Mouse (Mus musculus): ENCODE measurements around the gene Nudt1. TPM values are rescaled to one million over a fixed set of nuclear protein-coding genes. Genes with fewer than 3 reads are reported as not detected.

Gene Nudt1
- 19.2 and 26.5 TPM in 2 replicates for polyA plus RNA-seq (2014; fragmentation: Nextera tagmentation; extraction: Ambion mirVana)

GRCm38 (mm10) chr5:140321042-140321755 is at the start of gene Nudt1, which contains the start of gene Mad1l1:
Gene Nudt1, plus strand, starts transcription at chr5:140321656.
Gene Mad1l1, minus strand, starts transcription at chr5:140321552.
- Histone ChIP-seq H3K4me2 (replicated peaks) (peak within 1 kb of the TSS; percentile 87), H3K27ac (peak within 1 kb of the TSS; percentile 74), H3K9me3 (ENCODE audit: control insufficient read depth, low read length) (no peaks in the 10 kb centered on the region), H3K4me3 (replicated peaks; ENCODE audit: low read length) (peak within 1 kb of the TSS; percentile 89), H3K9ac (peak within 1 kb of the TSS; percentile 98), H3K36me3 (replicated peaks; ENCODE audit: control insufficient read depth, insufficient read depth) (0 out of 2 replicates have a peak, but pooled peaks cover 6% of the 10 kb centered on the region), H3K4me1 (replicated peaks; ENCODE audit: control insufficient read depth, insufficient read depth, low read length) (peaks cover 9% of the 10 kb centered on the region), H3K27me3 (ENCODE audit: control insufficient read depth, insufficient read depth, low read length) (no peaks in the 10 kb centered on the region)
- DNase-seq (ENCODE audit: low spot score): peak; percentile 97
- WGBS: under 1% methylated on average over 57 of the region's 60 CpGs
- ATAC-seq (ENCODE audit: low FRiP score): peak; percentile 91

DNA sequence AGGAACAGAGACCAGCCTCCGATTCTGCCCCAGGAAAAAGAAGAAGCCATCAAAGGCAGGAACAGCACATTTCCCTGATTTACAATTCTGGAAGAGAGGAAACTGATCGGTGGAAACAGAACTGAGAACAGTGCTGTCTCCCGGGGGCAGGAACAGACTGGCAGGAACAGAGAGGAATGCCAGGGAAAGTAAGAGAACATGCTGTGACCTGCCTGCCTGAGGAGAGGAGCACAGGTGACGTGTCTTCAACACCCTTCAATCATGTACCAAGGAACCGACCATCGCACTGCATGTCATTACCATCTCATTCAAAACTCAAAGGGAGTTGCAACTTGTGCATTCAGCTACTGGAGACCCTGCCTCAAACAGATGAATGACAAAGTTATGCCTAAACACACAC is 44.7 kb upstream of the Nudt1 start:
- Histone ChIP-seq H3K9ac (no peak overlapping the region), H3K4me3 (replicated peaks; ENCODE audit: low read length) (no peak overlapping the region), H3K4me2 (replicated peaks) (no peak overlapping the region), H3K9me3 (ENCODE audit: control insufficient read depth, low read length) (no peaks in the 10 kb centered on the region), H3K4me1 (replicated peaks; ENCODE audit: control insufficient read depth, insufficient read depth, low read length) (peaks cover 6% of the 10 kb centered on the region; the same call in 1 of the 2 replicates), H3K27me3 (ENCODE audit: control insufficient read depth, insufficient read depth, low read length) (no peaks in the 10 kb centered on the region), H3K27ac (no peak overlapping the region), H3K36me3 (replicated peaks; ENCODE audit: control insufficient read depth, insufficient read depth) (peaks cover 8% of the 10 kb centered on the region; the same call in 1 of the 2 replicates)
- ATAC-seq (ENCODE audit: low FRiP score) (no peak), DNase-seq (ENCODE audit: low spot score) (no peak)
- WGBS: 79% methylated on average over 6 of the region's 6 CpGs

DNA sequence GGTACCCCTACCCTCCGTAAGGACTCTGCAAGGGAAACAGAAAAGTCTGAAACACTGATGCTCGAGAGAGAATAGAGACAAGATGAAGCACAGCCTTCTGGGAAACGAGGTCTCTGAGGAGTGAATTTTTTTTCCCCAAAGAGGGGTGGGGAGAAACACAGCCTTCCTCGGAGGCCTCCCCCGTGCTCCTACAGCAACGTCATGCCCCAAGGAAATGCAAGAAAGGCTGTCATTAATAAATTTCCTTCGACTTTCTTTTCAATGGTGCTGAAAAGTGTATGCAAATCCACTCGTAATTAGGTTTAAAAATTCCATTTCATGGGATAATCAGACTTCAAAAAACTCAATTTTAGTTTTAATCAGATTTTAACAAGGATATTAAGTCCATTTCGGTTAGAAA is 41.3 kb upstream of the Nudt1 start:
- Histone ChIP-seq H3K36me3 (replicated peaks; ENCODE audit: control insufficient read depth, insufficient read depth) (peaks cover 15% of the 10 kb centered on the region; the same call in 1 of the 2 replicates), H3K4me2 (replicated peaks) (no peak overlapping the region), H3K4me1 (replicated peaks; ENCODE audit: control insufficient read depth, insufficient read depth, low read length) (peaks cover 11% of the 10 kb centered on the region; the same call in 1 of the 2 replicates), H3K9ac (no peak overlapping the region), H3K27ac (peak overlapping the region; percentile 32; the same call in 1 of the 2 replicates), H3K9me3 (ENCODE audit: control insufficient read depth, low read length) (no peaks in the 10 kb centered on the region), H3K4me3 (replicated peaks; ENCODE audit: low read length) (no peak overlapping the region), H3K27me3 (ENCODE audit: control insufficient read depth, insufficient read depth, low read length) (no peaks in the 10 kb centered on the region)
- DNase-seq (ENCODE audit: low spot score): no peak
- no peak for ATAC-seq (ENCODE audit: low FRiP score)
- WGBS: 54% methylated on average over 9 of the region's 9 CpGs

GRCm38 (mm10) chr5:140282376-140282775 is 39.1 kb upstream of the Nudt1 start:
- no peaks in the 10 kb centered on the region for H3K9me3 ChIP-seq (ENCODE audit: control insufficient read depth, low read length)
- no peak overlapping the region for H3K4me3 ChIP-seq (replicated peaks; ENCODE audit: low read length)
- H3K4me1 ChIP-seq (replicated peaks; ENCODE audit: control insufficient read depth, insufficient read depth, low read length): peaks cover 11% of the 10 kb centered on the region; the same call in 1 of the 2 replicates
- H3K9ac ChIP-seq: no peak overlapping the region
- peaks cover 15% of the 10 kb centered on the region; the same call in 1 of the 2 replicates for H3K36me3 ChIP-seq (replicated peaks; ENCODE audit: control insufficient read depth, insufficient read depth)
- DNase-seq (ENCODE audit: low spot score) (peak; percentile 33), ATAC-seq (ENCODE audit: low FRiP score) (no peak)
- no peaks in the 10 kb centered on the region for H3K27me3 ChIP-seq (ENCODE audit: control insufficient read depth, insufficient read depth, low read length)
- peak overlapping the region; percentile 14; the same call in 1 of the 2 replicates for H3K27ac ChIP-seq
- H3K4me2 ChIP-seq (replicated peaks): no peak overlapping the region
- WGBS: 66% methylated on average over 8 of the region's 8 CpGs

GRCm38 (mm10) chr5:140282900-140283299 is 38.6 kb upstream of the Nudt1 start:
- Histone ChIP-seq H3K9me3 (ENCODE audit: control insufficient read depth, low read length) (no peaks in the 10 kb centered on the region), H3K9ac (no peak overlapping the region), H3K27me3 (ENCODE audit: control insufficient read depth, insufficient read depth, low read length) (no peaks in the 10 kb centered on the region), H3K4me1 (replicated peaks; ENCODE audit: control insufficient read depth, insufficient read depth, low read length) (peaks cover 11% of the 10 kb centered on the region; the same call in 1 of the 2 replicates), H3K36me3 (replicated peaks; ENCODE audit: control insufficient read depth, insufficient read depth) (peaks cover 15% of the 10 kb centered on the region; the same call in 1 of the 2 replicates), H3K4me2 (replicated peaks) (no peak overlapping the region), H3K27ac (no peak overlapping the region), H3K4me3 (replicated peaks; ENCODE audit: low read length) (no peak overlapping the region)
- WGBS: 97% methylated on average over 3 of the region's 3 CpGs
- ATAC-seq (ENCODE audit: low FRiP score) (no peak), DNase-seq (ENCODE audit: low spot score) (no peak)

DNA sequence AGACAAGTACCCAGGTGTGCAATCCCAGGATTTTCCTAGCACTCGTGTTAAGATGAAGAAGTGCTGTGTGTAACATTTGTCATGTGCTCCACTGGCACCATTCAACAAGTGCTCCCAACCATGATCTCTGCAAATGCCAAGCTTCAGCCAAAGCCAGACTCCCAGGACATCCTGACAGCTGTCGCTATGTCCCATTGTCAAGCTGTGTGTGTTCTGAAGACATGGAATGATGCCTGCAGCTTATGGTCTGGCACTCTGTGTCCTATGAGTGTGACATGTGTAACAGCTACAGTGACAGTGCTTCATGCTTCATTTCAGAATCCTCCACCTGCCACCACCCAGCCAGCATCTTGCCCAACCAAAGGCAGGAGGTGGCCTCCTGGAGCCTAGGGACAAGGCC is 37.4 kb upstream of the Nudt1 start:
- Histone ChIP-seq H3K4me1 (replicated peaks; ENCODE audit: control insufficient read depth, insufficient read depth, low read length) (peaks cover 11% of the 10 kb centered on the region; the same call in 1 of the 2 replicates), H3K9me3 (ENCODE audit: control insufficient read depth, low read length) (no peaks in the 10 kb centered on the region), H3K27me3 (ENCODE audit: control insufficient read depth, insufficient read depth, low read length) (no peaks in the 10 kb centered on the region), H3K9ac (no peak overlapping the region), H3K27ac (no peak overlapping the region), H3K4me2 (replicated peaks) (no peak overlapping the region), H3K4me3 (replicated peaks; ENCODE audit: low read length) (no peak overlapping the region), H3K36me3 (replicated peaks; ENCODE audit: control insufficient read depth, insufficient read depth) (peaks cover 12% of the 10 kb centered on the region; the same call in 1 of the 2 replicates)
- DNase-seq (ENCODE audit: low spot score) (no peak), ATAC-seq (ENCODE audit: low FRiP score) (no peak)
- 93% methylated on average over 2 of the region's 2 CpGs for WGBS

- ATAC-seq (ENCODE audit: low FRiP score) (no peak), DNase-seq (ENCODE audit: low spot score) (no peak)
- Histone ChIP-seq H3K4me3 (replicated peaks; ENCODE audit: low read length) (no peak overlapping the region), H3K27me3 (ENCODE audit: control insufficient read depth, insufficient read depth, low read length) (no peaks in the 10 kb centered on the region), H3K27ac (no peak overlapping the region), H3K9me3 (ENCODE audit: control insufficient read depth, low read length) (no peaks in the 10 kb centered on the region), H3K9ac (no peak overlapping the region), H3K36me3 (replicated peaks; ENCODE audit: control insufficient read depth, insufficient read depth) (peaks cover 15% of the 10 kb centered on the region; the same call in 1 of the 2 replicates), H3K4me2 (replicated peaks) (no peak overlapping the region), H3K4me1 (replicated peaks; ENCODE audit: control insufficient read depth, insufficient read depth, low read length) (peaks cover 11% of the 10 kb centered on the region; the same call in 1 of the 2 replicates)
- 91% methylated on average over 2 of the region's 2 CpGs for WGBS
Observed at GRCm38 (mm10) chr5:140284761-140285160, 36.7 kb upstream of the Nudt1 start.

- no peaks in the 10 kb centered on the region for H3K9me3 ChIP-seq (ENCODE audit: control insufficient read depth, low read length)
- H3K4me1 ChIP-seq (replicated peaks; ENCODE audit: control insufficient read depth, insufficient read depth, low read length): no peaks in the 10 kb centered on the region
- H3K27ac ChIP-seq: no peak overlapping the region
- 71% methylated on average over 3 of the region's 3 CpGs for WGBS
- H3K4me2 ChIP-seq (replicated peaks): no peak overlapping the region
- DNase-seq (ENCODE audit: low spot score): no peak
- H3K36me3 ChIP-seq (replicated peaks; ENCODE audit: control insufficient read depth, insufficient read depth): 0 out of 2 replicates have a peak, but pooled peaks cover 22% of the 10 kb centered on the region
- H3K4me3 ChIP-seq (replicated peaks; ENCODE audit: low read length): no peak overlapping the region
- peak; percentile 31; the same call in 1 of the 2 replicates for ATAC-seq (ENCODE audit: low FRiP score)
- H3K9ac ChIP-seq: no peak overlapping the region
- no peaks in the 10 kb centered on the region for H3K27me3 ChIP-seq (ENCODE audit: control insufficient read depth, insufficient read depth, low read length)
Observed at GRCm38 (mm10) chr5:140288287-140288686, 33.2 kb upstream of the Nudt1 start.

- DNase-seq (ENCODE audit: low spot score): no peak
- no peaks in the 10 kb centered on the region for H3K9me3 ChIP-seq (ENCODE audit: control insufficient read depth, low read length)
- no peak overlapping the region for H3K27ac ChIP-seq
- H3K36me3 ChIP-seq (replicated peaks; ENCODE audit: control insufficient read depth, insufficient read depth): peaks cover 24% of the 10 kb centered on the region; the same call in 1 of the 2 replicates
- 95% methylated on average over 2 of the region's 2 CpGs for WGBS
- H3K4me1 ChIP-seq (replicated peaks; ENCODE audit: control insufficient read depth, insufficient read depth, low read length): no peaks in the 10 kb centered on the region
- no peak for ATAC-seq (ENCODE audit: low FRiP score)
- no peak overlapping the region for H3K4me3 ChIP-seq (replicated peaks; ENCODE audit: low read length)
- H3K27me3 ChIP-seq (ENCODE audit: control insufficient read depth, insufficient read depth, low read length): no peaks in the 10 kb centered on the region
- H3K9ac ChIP-seq: no peak overlapping the region
- H3K4me2 ChIP-seq (replicated peaks): no peak overlapping the region
Observed at GRCm38 (mm10) chr5:140289161-140289560, 32.3 kb upstream of the Nudt1 start.

Measured in hindbrain, embryonic 14.5 days (tissue).